Mouse (Mus musculus) embryonic facial prominence, embryonic 11.5 days (tissue): ENCODE data around the gene Spocd1. TPM values are rescaled to one million over a fixed set of nuclear protein-coding genes. Genes with fewer than 3 reads are reported as not detected.

Source experiments
- ATAC-seq: fragments of 200-750 bp; cut with Nextera tagmentation; replicated peaks from 2 replicates; pipeline ENCODE4 v1.8.0; 2017; ENCODE audit warnings: low read depth; ENCODE audit not compliant: insufficient number of reproducible peaks, low FRiP score, low TSS enrichment
- DNase-seq: peaks from one replicate; pipeline ENCODE4 v3.0.0-alpha.2; 2015; ENCODE audit warnings: low spot score
- H3K27ac ChIP-seq: fragments of 300-500 bp; sonication (generic); replicated peaks from 2 replicates; pipeline ENCODE4 v1.5.1; 2014; ENCODE audit warnings: mild to moderate bottlenecking, low read depth, low read length, control low read depth
- H3K27me3 ChIP-seq: fragments of 300-500 bp; sonication (generic); 2 replicates; pipeline ENCODE4 v1.6.1; 2014; ENCODE audit warnings: mild to moderate bottlenecking, low read length, moderate library complexity, mixed read lengths; ENCODE audit not compliant: control insufficient read depth, insufficient read depth
- H3K36me3 ChIP-seq: fragments of 300-500 bp; sonication (generic); replicated peaks from 2 replicates; pipeline ENCODE4 v1.6.1; 2014; ENCODE audit warnings: low read depth, mild to moderate bottlenecking, low read length, moderate library complexity, mixed read lengths; ENCODE audit not compliant: control insufficient read depth, insufficient read depth
- H3K4me1 ChIP-seq: fragments of 300-500 bp; sonication (generic); 2 replicates; pipeline ENCODE4 v1.6.1; 2014; ENCODE audit warnings: low read length, mixed read lengths; ENCODE audit not compliant: control insufficient read depth, insufficient read depth
- H3K4me2 ChIP-seq: fragments of 300-500 bp; sonication (generic); 2 replicates; pipeline ENCODE4 v1.6.1; 2014; ENCODE audit warnings: low read depth, mild to moderate bottlenecking, control low read depth, low read length, moderate library complexity
- H3K4me3 ChIP-seq: fragments of 300-500 bp; sonication (generic); 2 replicates; pipeline ENCODE4 v1.5.1; 2014; ENCODE audit warnings: low read depth, low read length, control low read depth
- H3K9ac ChIP-seq: fragments of 300-500 bp; sonication (generic); replicated peaks from 2 replicates; pipeline ENCODE4 v1.6.1; 2014; ENCODE audit warnings: mild to moderate bottlenecking, control low read depth, low read length
- H3K9me3 ChIP-seq: fragments of 300-500 bp; sonication (generic); replicated peaks from 2 replicates; pipeline ENCODE4 v1.6.1; 2016; ENCODE audit warnings: mild to moderate bottlenecking, low read length, inconsistent platforms, mixed read lengths; ENCODE audit not compliant: control insufficient read depth
- WGBS: fragments of 180-500 bp; shearing (Covaris S2); extraction: QIAGEN DNeasy Blood & Tissue Kit; methylation state at CpG from one replicate; pipeline ENCODE4 v1.1.7; 2014; 5-methylcytosine and 5-hydroxymethylcytosine counted together
- polyA plus RNA-seq: library from polyadenylated mRNA; unstranded; fragments of >200 nt; fragmentation: Nextera tagmentation; extraction: Ambion mirVana; gene quantifications from 2 replicates; pipeline ENCODE4 v1.2.1, GENCODE M21; 2014

Gene Spocd1
- polyA plus RNA-seq, 1 experiment from 2014 or later = not detected

- H3K4me1 ChIP-seq = peaks cover 12% of the 10 kb centered on the region
- H3K27me3 ChIP-seq = peaks cover 28% of the 10 kb centered on the region
- H3K9ac ChIP-seq = no peak overlapping the region
These were observed 52.6 kb downstream of the Spocd1 start for GRCm38 (mm10) chr4:129981657-129982056.

GRCm38 (mm10) chr4:129983046-129983445 lies 54.0 kb downstream of the Spocd1 start:
- Histone ChIP-seq H3K4me2 (no peak overlapping the region), H3K4me1 (peaks cover 14% of the 10 kb centered on the region), H3K9ac (no peak overlapping the region), H3K27ac (no peak overlapping the region), H3K9me3 (no peaks in the 10 kb centered on the region), H3K36me3 (no peaks in the 10 kb centered on the region), H3K4me3 (no peak overlapping the region), H3K27me3 (peaks cover 35% of the 10 kb centered on the region)
- 15% methylated on average over 5 of the region's 5 CpGs for WGBS
- DNase-seq (no peak), ATAC-seq (no peak)

More at GRCm38 (mm10) chr4:129981657-129982056, 52.6 kb downstream of the Spocd1 start:
- H3K36me3 ChIP-seq = no peaks in the 10 kb centered on the region
- H3K4me2 ChIP-seq = no peak overlapping the region
- no peak overlapping the region for H3K4me3 ChIP-seq
- DNase-seq (no peak), ATAC-seq (no peak)
- no peaks in the 10 kb centered on the region for H3K9me3 ChIP-seq
- 38% methylated on average over 11 of the region's 11 CpGs for WGBS
- no peak overlapping the region for H3K27ac ChIP-seq

GRCm38 (mm10) chr4:129983764-129984420 lies 54.8 kb downstream of the Spocd1 start:
- DNase-seq (peak; percentile 73), ATAC-seq (no peak)
- Histone ChIP-seq H3K4me1 (peaks cover 16% of the 10 kb centered on the region), H3K36me3 (no peaks in the 10 kb centered on the region), H3K27ac (no peak overlapping the region), H3K9ac (no peak overlapping the region), H3K9me3 (no peaks in the 10 kb centered on the region), H3K4me3 (peak overlapping the region; percentile 54), H3K4me2 (peak overlapping the region; percentile 99), H3K27me3 (peaks cover 38% of the 10 kb centered on the region)
- 2% methylated on average over 15 of the region's 15 CpGs for WGBS

- Histone ChIP-seq H3K4me2 (peak within 1 kb of the TSS; percentile 99), H3K9me3 (no peaks in the 10 kb centered on the region), H3K4me3 (peak within 1 kb of the TSS; percentile 54), H3K27ac (no peak within 1 kb of the TSS), H3K27me3 (peaks cover 41% of the 10 kb centered on the region), H3K9ac (peak within 1 kb of the TSS; percentile 72), H3K36me3 (no peaks in the 10 kb centered on the region), H3K4me1 (peaks cover 16% of the 10 kb centered on the region)
- DNase-seq (peak; percentile 61), ATAC-seq (peak; percentile 45)
- WGBS = under 1% methylated on average over 22 of the region's 77 CpGs
These were observed 55.5 kb downstream of the Spocd1 start, which contains the start of gene Adgrb2 for GRCm38 (mm10) chr4:129984421-129985061. Gene Adgrb2 (plus strand): TSS chr4:129984870.

- DNase-seq = peak; percentile 30
- 0% methylated on average over 33 of the region's 48 CpGs for WGBS
- Histone ChIP-seq H3K9me3 (no peaks in the 10 kb centered on the region), H3K4me2 (peak overlapping the region; percentile 99), H3K4me1 (peaks cover 16% of the 10 kb centered on the region), H3K27ac (no peak overlapping the region), H3K27me3 (peaks cover 41% of the 10 kb centered on the region), H3K36me3 (no peaks in the 10 kb centered on the region), H3K4me3 (peak overlapping the region; percentile 54), H3K9ac (peak overlapping the region; percentile 72)
- ATAC-seq = 0 out of 2 replicates have a peak, but pooled peaks have one; percentile 15
These were observed 56.2 kb downstream of the Spocd1 start for GRCm38 (mm10) chr4:129985161-129985670.

- H3K27ac ChIP-seq = no peak overlapping the region
These were observed 56.8 kb downstream of the Spocd1 start for GRCm38 (mm10) chr4:129985671-129986441.

GRCm38 (mm10) chr4:129987825-129988504 lies 58.9 kb downstream of the Spocd1 start:
- H3K27ac ChIP-seq = no peak overlapping the region

More at GRCm38 (mm10) chr4:129985671-129986441, 56.8 kb downstream of the Spocd1 start:
- Histone ChIP-seq H3K4me1 (peaks cover 16% of the 10 kb centered on the region), H3K36me3 (no peaks in the 10 kb centered on the region), H3K27me3 (peaks cover 41% of the 10 kb centered on the region), H3K9me3 (no peaks in the 10 kb centered on the region), H3K4me3 (peak overlapping the region; percentile 54), H3K9ac (peak overlapping the region; percentile 72), H3K4me2 (peak overlapping the region; percentile 99)
- DNase-seq = peak; percentile 71
- 1% methylated on average over 56 of the region's 58 CpGs for WGBS
- ATAC-seq = no peak

More at GRCm38 (mm10) chr4:129987825-129988504, 58.9 kb downstream of the Spocd1 start:
- H3K4me3 ChIP-seq = peak overlapping the region; percentile 40
- peak overlapping the region; percentile 61 for H3K9ac ChIP-seq
- no peak for ATAC-seq
- peaks cover 16% of the 10 kb centered on the region for H3K4me1 ChIP-seq
- WGBS = under 1% methylated on average over 46 of the region's 53 CpGs
- peak; percentile 61 for DNase-seq
- no peaks in the 10 kb centered on the region for H3K9me3 ChIP-seq
- peaks cover 36% of the 10 kb centered on the region for H3K27me3 ChIP-seq
- peak overlapping the region; percentile 91 for H3K4me2 ChIP-seq
- H3K36me3 ChIP-seq = no peaks in the 10 kb centered on the region
